Mouse (Mus musculus) stomach, embryonic 14.5 days (tissue): ENCODE results near the gene Lpar5. TPM values are rescaled to one million over a fixed set of nuclear protein-coding genes. Genes with fewer than 3 reads are reported as not detected.
"Not testable (repeated sequence)": the region's sequence is repeated elsewhere in the genome, so short reads cannot be mapped to it uniquely, and the experiment has no call there.

Experiments used
- ATAC-seq: fragments of 200-750 bp; cut with Nextera tagmentation; 2 replicates; pipeline ENCODE4 v1.8.0; 2017; ENCODE audit warnings: low read depth, moderate TSS enrichment; ENCODE audit not compliant: insufficient number of reproducible peaks, insufficient read depth, low FRiP score
- H3K27ac ChIP-seq: fragments of 300-500 bp; sonication (generic); 2 replicates; pipeline ENCODE4 v1.5.1; 2014; ENCODE audit warnings: mild to moderate bottlenecking, low read length, moderate library complexity, mixed read lengths
- H3K27me3 ChIP-seq: fragments of 300-500 bp; sonication (generic); 2 replicates; pipeline ENCODE4 v1.6.1; 2014; ENCODE audit warnings: low read length, control low read depth, mixed read lengths; ENCODE audit not compliant: control insufficient read depth, insufficient read depth
- H3K36me3 ChIP-seq: fragments of 300-500 bp; sonication (generic); 2 replicates; pipeline ENCODE4 v1.6.1; 2014; ENCODE audit warnings: mild to moderate bottlenecking, control low read depth, low read length, moderate library complexity, mixed read lengths; ENCODE audit not compliant: control insufficient read depth, insufficient read depth
- H3K4me1 ChIP-seq: fragments of 300-500 bp; sonication (generic); 2 replicates; pipeline ENCODE4 v1.6.1; 2014; ENCODE audit warnings: low read length, control low read depth, mixed read lengths; ENCODE audit not compliant: control insufficient read depth, insufficient read depth
- H3K4me2 ChIP-seq: fragments of 300-500 bp; sonication (generic); replicated peaks from 2 replicates; pipeline ENCODE4 v1.6.1; 2014; ENCODE audit warnings: low read depth, low read length, control low read depth
- H3K4me3 ChIP-seq: fragments of 300-500 bp; sonication (generic); 2 replicates; pipeline ENCODE4 v1.5.1; 2014; ENCODE audit warnings: low read depth, low read length, control low read depth
- H3K9ac ChIP-seq: fragments of 300-500 bp; sonication (generic); replicated peaks from 2 replicates; pipeline ENCODE4 v1.6.1; 2014; ENCODE audit warnings: low read depth, mild to moderate bottlenecking, control low read depth, low read length, moderate library complexity, mixed read lengths
- H3K9me3 ChIP-seq: fragments of 300-500 bp; sonication (generic); 2 replicates; pipeline ENCODE4 v1.6.1; 2016; ENCODE audit warnings: low read depth, low read length, control low read depth; ENCODE audit not compliant: control insufficient read depth
- WGBS: fragments of 180-500 bp; shearing (Covaris S2); extraction: QIAGEN DNeasy Blood & Tissue Kit; methylation state at CpG from one replicate; pipeline ENCODE4 v1.1.7; 2014; 5-methylcytosine and 5-hydroxymethylcytosine counted together
- polyA plus RNA-seq: library from polyadenylated mRNA; unstranded; fragments of >200 nt; fragmentation: Nextera tagmentation; extraction: Ambion mirVana; gene quantifications from 2 replicates; pipeline ENCODE4 v1.2.1, GENCODE M21; 2014

The Lpar5 gene
- polyA plus RNA-seq, result 1.2 and 2.1 TPM in 2 replicates

DNA sequence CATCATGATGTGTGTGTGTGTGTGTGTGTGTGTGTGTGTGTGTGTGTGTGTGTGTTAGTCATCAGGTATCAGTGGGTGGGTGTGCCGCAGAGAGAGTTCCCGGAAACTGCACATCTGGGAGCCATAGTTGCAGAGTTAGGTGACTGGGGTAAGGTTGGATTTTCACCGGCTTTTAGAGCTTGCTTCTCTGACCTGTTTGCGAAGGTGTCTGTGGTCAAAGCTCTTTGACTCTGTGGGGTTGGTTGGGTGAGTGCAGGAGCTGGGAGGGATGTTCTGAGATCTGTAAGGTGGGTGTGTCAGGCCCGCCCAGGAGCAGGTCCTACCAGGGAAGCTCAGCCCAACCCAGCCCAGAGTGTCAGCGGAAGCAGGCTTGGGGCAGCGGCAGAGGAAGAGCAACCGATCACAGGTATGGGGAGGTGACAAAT is at the start of gene Lpar5:
TSS of gene Lpar5 (plus strand) at position 350 of the 425 bp plus-strand sequence.
- H3K9me3 ChIP-seq, result no peaks in the 10 kb centered on the region
- no peaks in the 10 kb centered on the region for H3K36me3 ChIP-seq
- WGBS, result 49% methylated on average over 8 of the region's 8 CpGs
- no peak within 1 kb of the TSS for H3K4me3 ChIP-seq
- no peaks in the 10 kb centered on the region for H3K27me3 ChIP-seq
- no peak within 1 kb of the TSS for H3K27ac ChIP-seq
- H3K9ac ChIP-seq, result no peak within 1 kb of the TSS
- ATAC-seq, result no peak
- no peaks in the 10 kb centered on the region for H3K4me1 ChIP-seq
- no peak within 1 kb of the TSS for H3K4me2 ChIP-seq

DNA sequence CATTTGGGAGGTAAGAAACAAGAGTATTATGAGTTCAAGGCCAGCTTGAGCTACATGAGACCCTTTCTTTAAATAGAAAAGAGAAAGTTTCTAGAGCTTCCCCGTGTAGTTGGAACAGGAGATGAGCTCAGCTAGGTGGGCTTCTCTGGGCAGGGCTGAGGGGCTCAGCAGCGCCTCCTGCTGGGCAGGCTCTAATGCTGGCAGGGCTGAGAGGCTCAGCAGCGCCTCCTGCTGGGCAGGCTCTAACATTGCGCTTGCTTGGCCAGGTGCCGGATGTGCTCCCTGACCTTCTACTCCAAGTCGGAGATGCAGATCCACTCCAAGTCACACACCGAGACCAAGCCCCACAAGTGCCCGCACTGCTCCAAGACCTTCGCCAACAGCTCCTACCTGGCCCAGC is 37.2 kb upstream of the Lpar5 start:
- not testable (repeated sequence) for H3K4me2 ChIP-seq, H3K27ac ChIP-seq, H3K4me1 ChIP-seq, H3K4me3 ChIP-seq, H3K9ac ChIP-seq, H3K27me3 ChIP-seq, ATAC-seq, H3K9me3 ChIP-seq
- H3K36me3 ChIP-seq, result peaks cover 57% of the 10 kb centered on the region
- WGBS, result 38% methylated on average over 7 of the region's 9 CpGs

DNA sequence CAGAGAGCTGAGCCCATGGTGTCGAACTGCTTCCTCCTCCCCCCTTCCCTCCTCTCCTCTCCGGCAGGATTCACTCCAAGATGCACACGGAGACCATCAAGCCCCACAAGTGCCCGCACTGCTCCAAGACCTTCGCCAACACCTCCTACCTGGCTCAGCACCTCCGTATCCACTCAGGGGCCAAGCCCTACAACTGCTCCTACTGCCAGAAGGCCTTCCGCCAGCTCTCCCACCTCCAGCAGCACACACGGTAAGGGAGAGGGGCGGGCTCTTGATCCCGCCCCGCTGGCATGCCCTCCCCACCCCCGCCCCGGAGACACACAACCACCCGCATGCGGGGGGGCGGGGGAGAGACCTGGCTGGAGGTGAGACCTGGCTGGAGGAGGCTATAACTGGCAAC is 36.1 kb upstream of the Lpar5 start:
- H3K36me3 ChIP-seq, result peaks cover 54% of the 10 kb centered on the region
- H3K4me3 ChIP-seq, result no peak overlapping the region
- H3K4me2 ChIP-seq, result no peak overlapping the region
- no peak overlapping the region for H3K9ac ChIP-seq
- ATAC-seq, result no peak
- no peaks in the 10 kb centered on the region for H3K4me1 ChIP-seq
- no peaks in the 10 kb centered on the region for H3K9me3 ChIP-seq
- WGBS, result 86% methylated on average over 16 of the region's 16 CpGs
- H3K27ac ChIP-seq, result no peak overlapping the region
- H3K27me3 ChIP-seq, result no peaks in the 10 kb centered on the region

DNA sequence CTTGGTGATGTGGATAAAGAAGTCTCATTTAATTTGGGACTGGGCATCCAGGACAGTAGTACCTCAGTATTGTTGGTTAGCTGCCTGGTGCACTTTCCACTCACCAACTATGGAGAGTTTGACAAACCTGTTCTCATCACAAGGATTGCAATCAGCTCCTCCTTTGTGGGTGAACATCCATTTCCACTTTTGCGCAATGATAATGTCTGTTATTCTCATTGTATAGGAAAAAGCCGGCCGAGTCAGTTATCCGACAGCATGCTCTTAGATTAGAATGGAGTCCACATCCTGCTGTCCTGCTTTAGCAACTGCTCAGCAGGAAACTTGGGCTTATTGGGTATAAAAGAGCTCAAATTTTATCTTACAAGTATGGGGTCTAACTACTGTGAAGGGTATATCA is 29.1 kb upstream of the Lpar5 start:
- 95% methylated on average over 4 of the region's 4 CpGs for WGBS
- H3K9me3 ChIP-seq, result no peaks in the 10 kb centered on the region
- H3K36me3 ChIP-seq, result peaks cover 27% of the 10 kb centered on the region
- no peak overlapping the region for H3K9ac ChIP-seq
- peak overlapping the region; percentile 81 for H3K27ac ChIP-seq
- peak overlapping the region; percentile 63; the same call in 1 of the 2 replicates for H3K4me3 ChIP-seq
- H3K4me1 ChIP-seq, result no peaks in the 10 kb centered on the region; the same call in 1 of the 2 replicates
- no peaks in the 10 kb centered on the region for H3K27me3 ChIP-seq
- peak overlapping the region; percentile 64 for H3K4me2 ChIP-seq
- ATAC-seq, result no peak

DNA sequence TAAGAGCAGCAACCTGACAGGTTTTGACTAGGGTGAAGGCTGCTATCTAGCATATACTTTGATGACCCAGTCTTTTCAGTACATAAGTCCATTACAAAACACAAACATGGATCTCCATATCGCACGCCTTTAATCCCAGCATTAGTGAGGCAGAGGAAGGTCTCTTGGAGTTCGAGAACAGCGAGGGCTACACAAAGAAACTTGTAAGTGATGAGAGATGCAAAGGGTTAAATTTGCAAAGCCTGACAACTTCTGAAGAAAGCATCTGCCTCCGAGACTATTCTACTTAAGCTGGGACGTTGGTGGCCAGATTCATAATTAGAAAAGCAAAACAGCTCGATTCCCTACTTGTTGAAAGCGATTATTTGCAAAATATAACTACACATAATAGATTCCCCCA is 28.6 kb upstream of the Lpar5 start:
- peaks cover 27% of the 10 kb centered on the region for H3K36me3 ChIP-seq
- H3K27ac ChIP-seq, result peak overlapping the region; percentile 81
- peak overlapping the region; percentile 63 for H3K4me3 ChIP-seq
- H3K4me1 ChIP-seq, result no peaks in the 10 kb centered on the region; the same call in 1 of the 2 replicates
- ATAC-seq, result peak; percentile 4; the same call in 1 of the 2 replicates
- H3K4me2 ChIP-seq, result peak overlapping the region; percentile 64
- peak overlapping the region; percentile 25; the same call in 1 of the 2 replicates for H3K9ac ChIP-seq
- no peaks in the 10 kb centered on the region for H3K27me3 ChIP-seq
- 5% methylated on average over 8 of the region's 8 CpGs for WGBS
- no peaks in the 10 kb centered on the region for H3K9me3 ChIP-seq

DNA sequence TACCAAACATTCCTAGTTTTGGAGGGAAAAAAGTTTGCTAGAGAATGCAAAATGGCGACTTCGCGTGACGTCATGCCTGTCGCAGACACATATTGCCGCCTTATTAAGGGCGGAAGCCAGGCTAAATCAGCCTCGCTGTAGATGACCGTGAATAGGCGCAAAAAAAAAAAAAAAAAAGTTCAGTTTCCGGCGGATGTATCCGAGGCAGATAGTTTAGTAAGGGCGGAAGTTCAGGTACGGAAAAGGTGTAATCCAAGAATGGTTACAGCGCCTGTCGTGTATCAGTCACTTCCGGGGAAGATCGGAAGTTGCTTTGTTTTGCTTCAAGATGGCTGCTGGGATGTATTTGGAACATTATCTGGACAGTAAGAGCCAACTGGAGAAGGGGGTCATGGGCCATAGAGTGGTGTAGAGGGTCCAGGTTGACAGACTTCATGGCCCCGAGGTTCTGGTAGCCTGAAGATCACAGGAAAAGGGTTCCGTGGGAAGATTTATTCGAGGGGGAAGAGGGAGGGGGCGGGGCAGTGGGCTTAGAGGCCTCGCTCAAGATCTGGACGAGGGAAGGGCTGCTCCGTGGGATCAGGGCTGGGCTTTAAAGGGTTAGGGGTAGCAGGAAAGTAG is 28.1 kb upstream of the Lpar5 start, which contains the start of gene Ing4:
TSS of gene Ing4 (plus strand) at position 228 of the 621 bp plus-strand sequence.
- ATAC-seq, result peak; percentile 95
- under 1% methylated on average over 26 of the region's 26 CpGs for WGBS
- H3K9ac ChIP-seq, result peak within 1 kb of the TSS; percentile 67
- peak within 1 kb of the TSS; percentile 81 for H3K27ac ChIP-seq
- H3K4me1 ChIP-seq, result no peaks in the 10 kb centered on the region; the same call in 1 of the 2 replicates
- H3K4me3 ChIP-seq, result peak within 1 kb of the TSS; percentile 63
- no peaks in the 10 kb centered on the region for H3K27me3 ChIP-seq
- no peaks in the 10 kb centered on the region for H3K9me3 ChIP-seq
- peak within 1 kb of the TSS; percentile 64 for H3K4me2 ChIP-seq
- H3K36me3 ChIP-seq, result peaks cover 31% of the 10 kb centered on the region

DNA sequence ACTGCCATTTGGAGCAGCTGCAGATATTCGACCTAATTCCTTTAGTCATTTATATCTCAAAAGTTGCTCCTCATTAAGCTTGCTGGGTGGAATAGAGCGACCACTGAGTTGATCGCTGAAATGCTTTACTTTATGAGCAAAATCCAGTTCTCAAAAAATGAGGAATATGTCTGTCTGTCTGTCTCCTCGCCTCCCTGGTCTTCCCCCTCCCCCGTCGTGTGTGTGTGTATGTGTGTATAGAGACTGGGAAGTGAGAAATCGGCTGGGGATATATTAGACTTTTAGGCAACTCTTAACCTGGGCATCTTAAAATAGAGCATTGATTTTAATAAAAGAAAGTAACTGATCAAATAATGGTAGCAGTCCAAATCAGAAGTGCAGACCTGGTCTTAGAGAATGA is 27.5 kb upstream of the Lpar5 start:
- peak overlapping the region; percentile 64 for H3K4me2 ChIP-seq
- ATAC-seq, result no peak
- peak overlapping the region; percentile 75; the same call in 1 of the 2 replicates for H3K27ac ChIP-seq
- WGBS, result 18% methylated on average over 7 of the region's 7 CpGs
- peak overlapping the region; percentile 67 for H3K9ac ChIP-seq
- H3K36me3 ChIP-seq, result peaks cover 31% of the 10 kb centered on the region
- no peaks in the 10 kb centered on the region for H3K9me3 ChIP-seq
- H3K4me3 ChIP-seq, result peak overlapping the region; percentile 63
- no peaks in the 10 kb centered on the region for H3K27me3 ChIP-seq
- no peaks in the 10 kb centered on the region; the same call in 1 of the 2 replicates for H3K4me1 ChIP-seq

DNA sequence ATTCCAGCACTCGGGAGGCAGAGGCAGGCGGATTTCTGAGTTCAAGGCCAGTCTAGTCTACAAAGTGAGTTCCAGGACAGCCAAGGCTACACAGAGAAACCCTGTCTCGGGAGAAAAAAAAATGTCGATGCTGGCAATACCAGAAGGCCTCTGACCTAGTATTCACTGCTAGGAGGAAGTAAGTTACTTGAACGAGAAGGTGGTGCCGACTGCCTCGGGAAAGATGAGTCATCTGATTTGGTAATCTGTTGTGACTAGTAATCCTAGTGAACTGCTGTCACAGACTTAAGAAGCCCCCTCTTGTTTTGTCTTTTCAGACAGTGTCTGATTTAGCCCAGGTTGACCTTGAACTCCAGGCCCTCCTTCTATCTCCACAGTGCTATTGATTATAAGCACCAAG is 26.7 kb upstream of the Lpar5 start:
- Histone ChIP-seq H3K9ac (no peak overlapping the region), H3K36me3 (peaks cover 23% of the 10 kb centered on the region), H3K4me2 (no peak overlapping the region; the same call in 1 of the 2 replicates), H3K27me3 (no peaks in the 10 kb centered on the region), H3K27ac (no peak overlapping the region), H3K9me3 (no peaks in the 10 kb centered on the region), H3K4me1 (no peaks in the 10 kb centered on the region; the same call in 1 of the 2 replicates), H3K4me3 (no peak overlapping the region; the same call in 1 of the 2 replicates)
- WGBS, result 88% methylated on average over 7 of the region's 7 CpGs
- ATAC-seq, result no peak
